Comparison of ENCODE assay signal across 25 mouse cellular contexts in genomic region chr9:23115540-23115939, GRCm38 (mm10).
A peak's percentile ranks its signal among the peaks of the same experiment; 100 is the strongest.
DNase-seq lines count a peak whose midpoint lies in the region; ATAC-seq and TF ChIP-seq lines count a peak whose summit lies in the region.
"Had no signal": no experiment of that assay in that cellular context is flagged by ENCODE, and none has a peak within 500 bp of the region (broad histone marks: within the 10 kb centered on the region; RNA-seq: fewer than 3 reads in every experiment).

No protein-coding gene starts in this region.

- 39% methylated on average over 5 of the region's 5 CpGs for WGBS in heart, embryonic 10.5 days

- TF ChIP-seq CTCF in layer of hippocampus, adult 2 months (conservative IDR thresholded peaks at IDR 0.05), result no peak

- no peak for DNase-seq in heart, embryonic 10.5 days (ENCODE audit: low spot score)
- DNase-seq in heart, adult 8-10 months (ENCODE audit: low spot score), result no peak
- peak; percentile 27 to 28 for DNase-seq in B cell, adult 2 months
- DNase-seq in thymus, postnatal 14 days, result peak; percentile 18
- DNase-seq in layer of hippocampus, adult 2 months (ENCODE audit: low spot score in 2 of 2), result no peak
- no peak for DNase-seq in kidney, adult 8-10 months
- DNase-seq: cerebellum, adult 9-10 months; gastrocnemius, postnatal 10 days; heart, adult 11 months; heart, postnatal 14 days; kidney, adult 11 months; liver, embryonic 13.5 days; lung, adult 2 months; lung, postnatal 14 days; right cerebral cortex, postnatal 4 days had no signal

- H3K36me3 ChIP-seq in heart, embryonic 10.5 days, result no peaks in the 10 kb centered on the region
- H3K36me3 ChIP-seq: embryonic facial prominence, embryonic 10.5 days; forebrain, embryonic 10.5 days; hindbrain, embryonic 12.5 days; liver, embryonic 13.5 days; midbrain, embryonic 15.5 days; neural tube, embryonic 12.5 days had no signal

- H3K9me3 ChIP-seq in heart, embryonic 10.5 days, result no peaks in the 10 kb centered on the region
- H3K9me3 ChIP-seq: embryonic facial prominence, embryonic 10.5 days; forebrain, embryonic 10.5 days; hindbrain, embryonic 12.5 days; liver, embryonic 13.5 days; midbrain, embryonic 15.5 days; neural tube, embryonic 12.5 days had no signal

- no peaks in the 10 kb centered on the region for H3K27me3 ChIP-seq in heart, embryonic 10.5 days (ENCODE audit: insufficient read depth, poor library complexity, severe bottlenecking)
- H3K27me3 ChIP-seq: hindbrain, embryonic 12.5 days; liver, embryonic 13.5 days; midbrain, embryonic 15.5 days; neural tube, embryonic 12.5 days had no signal

- peak overlapping the region; percentile 47; the same call in 1 of the 2 replicates for H3K27ac ChIP-seq in heart, embryonic 10.5 days
- H3K27ac ChIP-seq in layer of hippocampus, adult 2 months, result no peak overlapping the region
- H3K27ac ChIP-seq: embryonic facial prominence, embryonic 10.5 days; forebrain, embryonic 10.5 days; hindbrain, embryonic 12.5 days; left cerebral cortex, adult 2 months; liver, embryonic 13.5 days; midbrain, embryonic 15.5 days; neural tube, embryonic 12.5 days; stomach, postnatal 0 days had no signal

- H3K4me1 ChIP-seq in heart, embryonic 10.5 days, result peaks cover 18% of the 10 kb centered on the region
- H3K4me1 ChIP-seq: embryonic facial prominence, embryonic 10.5 days; forebrain, embryonic 10.5 days; hindbrain, embryonic 12.5 days; liver, embryonic 13.5 days; midbrain, embryonic 15.5 days; neural tube, embryonic 12.5 days had no signal

- ATAC-seq in hematopoietic stem cell, adult 5-6 weeks (replicated peaks in 1 of 2; ENCODE audit: insufficient read depth in 1 of 2, low FRiP score in 2 of 2, low TSS enrichment in 1 of 2, low read depth in 1 of 2, poor library complexity in 2 of 2, severe bottlenecking in 2 of 2), result peak; percentile 70 to 83
- ATAC-seq: activated CD4-positive, CD25-positive, alpha-beta regulatory T cell, adult 4 months; forebrain, embryonic 16.5 days; midbrain, embryonic 15.5 days had no signal

- H3K4me3 ChIP-seq in heart, embryonic 10.5 days, result no peak overlapping the region
- no peak overlapping the region for H3K4me3 ChIP-seq in layer of hippocampus, adult 2 months
- H3K4me3 ChIP-seq: embryonic facial prominence, embryonic 10.5 days; forebrain, embryonic 10.5 days; hindbrain, embryonic 12.5 days; left cerebral cortex, adult 2 months; liver, embryonic 13.5 days; midbrain, embryonic 15.5 days; neural tube, embryonic 12.5 days had no signal

Comparison
In these comparisons a context has a peak if more than half of its experiments do, and no peak if none do; other contexts are left out.
1. DNase-seq: peak in B cell, adult 2 months (2 of 2) and thymus, postnatal 14 days (single experiment); none in heart, embryonic 10.5 days (single experiment), heart, adult 8-10 months (single experiment), layer of hippocampus, adult 2 months (0 of 2) and kidney, adult 8-10 months (0 of 2).